Mouse (Mus musculus): Measurements from ENCODE around the gene Dpf3.

Dpf3 gene

DNA sequence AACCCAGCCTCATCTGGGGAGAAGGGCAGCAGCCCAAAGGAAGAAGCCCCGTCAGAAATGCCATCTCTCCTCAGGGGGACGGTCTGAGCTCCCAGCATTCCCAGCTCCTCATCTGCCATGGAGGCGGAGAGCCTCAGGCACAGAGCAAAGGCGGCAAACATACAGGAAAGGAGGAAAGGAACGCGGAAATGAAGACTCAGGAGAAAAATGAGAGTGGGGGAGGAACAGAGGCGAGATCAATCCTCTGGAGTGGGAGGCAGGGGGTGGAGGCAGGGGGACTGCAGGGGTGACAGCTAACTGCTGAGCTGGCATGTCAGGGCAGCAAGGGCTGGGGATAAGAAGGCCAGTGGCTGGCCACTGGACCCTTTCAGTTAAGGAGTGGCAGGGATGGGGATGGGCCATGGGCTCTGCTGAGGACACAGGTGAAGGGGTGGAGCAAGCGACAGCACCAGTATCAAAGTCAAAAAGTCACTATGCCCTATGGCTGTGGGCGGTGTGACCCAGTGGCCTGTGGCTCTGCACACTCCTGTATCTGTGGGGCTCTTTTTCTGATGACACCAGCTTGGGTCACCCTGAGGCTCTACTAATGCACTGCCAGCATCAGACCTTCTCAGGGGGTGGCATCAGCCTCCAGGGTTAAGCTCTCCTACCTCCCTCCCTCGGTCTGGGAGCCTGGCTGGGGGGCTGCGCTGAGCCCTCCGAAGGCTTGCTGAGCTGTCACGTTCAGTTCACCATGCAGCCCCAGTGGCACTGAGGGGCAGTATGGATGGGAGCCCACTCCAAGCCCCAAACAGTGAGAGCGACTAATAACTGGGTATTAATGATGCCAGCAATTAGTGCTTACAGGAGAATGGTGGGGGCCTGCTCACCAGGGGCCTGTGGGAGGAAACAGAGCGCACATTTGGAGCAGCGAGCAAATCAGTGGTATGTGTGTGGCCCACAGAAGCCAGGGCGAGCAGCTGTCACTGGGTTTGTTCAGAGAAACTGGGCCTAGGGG is 200.7 kb downstream of the Dpf3 start:
- DNase-seq (ENCODE audit: low spot score in 2 of 2): no peak

DNA sequence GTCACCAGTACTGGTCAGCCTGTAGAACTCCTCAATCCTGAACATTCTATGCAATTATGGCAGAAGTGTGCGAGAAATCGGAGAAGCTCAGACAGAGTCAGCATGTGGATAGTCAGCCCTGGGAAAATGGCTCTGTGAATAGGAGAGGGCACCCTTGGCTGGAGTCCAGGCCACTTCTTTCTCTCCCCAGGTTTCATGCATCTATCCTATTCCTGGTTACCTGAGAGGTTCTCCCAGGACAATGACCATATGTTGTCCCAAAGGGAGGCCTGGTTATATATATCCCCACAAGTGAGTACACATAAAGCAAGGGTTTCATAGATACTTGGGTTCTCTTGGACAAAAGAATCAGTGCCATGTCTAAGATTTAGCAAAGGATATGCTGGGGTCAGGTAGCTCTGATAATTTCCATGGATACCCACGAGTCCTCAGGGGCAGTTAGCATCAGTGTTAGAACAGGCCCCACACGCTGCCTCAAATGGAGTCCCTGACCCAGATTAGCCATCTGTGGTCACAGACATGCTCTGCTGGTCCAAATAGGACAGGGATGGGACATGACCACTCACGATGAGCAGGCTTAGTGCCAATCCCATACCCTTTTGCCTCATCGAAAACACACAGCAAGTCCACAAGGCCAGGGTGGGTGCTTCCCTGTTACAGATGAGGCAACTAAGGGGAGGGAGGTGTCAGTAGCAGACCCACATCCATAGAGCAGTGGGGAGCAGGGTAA is 203.8 kb downstream of the Dpf3 start:
- DNase-seq (ENCODE audit: low spot score in 2 of 2): no peak

DNA sequence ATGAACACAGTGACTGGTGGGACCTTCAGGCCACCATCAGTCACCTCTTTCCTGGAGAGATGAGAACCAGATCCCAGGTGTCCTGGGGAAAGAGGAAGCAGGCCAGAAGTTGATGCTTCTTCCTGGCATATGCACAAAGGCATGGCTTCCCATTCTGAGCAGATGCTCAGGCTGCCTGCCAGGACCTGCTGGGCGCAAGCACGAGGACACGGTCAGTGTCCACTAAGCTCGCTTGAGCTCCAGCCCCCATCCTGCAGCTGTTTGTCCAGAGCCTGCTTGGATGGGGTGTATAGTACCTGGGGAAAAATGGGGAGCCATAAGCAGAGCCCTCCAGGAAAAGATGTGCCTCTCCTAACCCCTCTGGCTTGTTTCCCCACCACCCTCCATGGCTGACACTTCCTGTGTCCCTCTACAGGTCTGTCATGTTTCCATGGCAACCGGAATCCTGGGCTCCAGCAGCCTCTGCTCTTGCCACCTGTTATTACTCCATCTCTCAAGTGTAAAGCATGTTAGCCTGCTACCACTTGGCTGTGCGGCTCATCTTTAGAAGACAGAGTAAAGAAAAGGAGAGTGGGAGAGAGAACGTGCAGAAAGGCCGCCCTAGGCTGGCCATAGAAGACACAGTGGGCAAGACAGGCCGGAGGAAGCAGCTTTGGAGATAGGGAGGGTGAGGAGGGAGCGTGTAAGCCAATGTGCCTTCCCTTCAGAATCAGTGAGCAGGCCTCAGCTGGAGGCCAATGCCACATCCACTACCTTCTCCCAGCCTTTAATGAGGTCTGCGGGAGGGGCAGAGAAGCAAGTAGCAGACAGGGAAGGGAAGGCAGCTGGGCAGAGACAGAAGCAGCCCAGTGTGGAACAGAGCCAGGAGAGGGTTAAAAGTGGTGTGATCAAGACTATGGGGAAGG is 209.7 kb downstream of the Dpf3 start:
- no peak for DNase-seq (ENCODE audit: low spot score in 2 of 2)

DNA sequence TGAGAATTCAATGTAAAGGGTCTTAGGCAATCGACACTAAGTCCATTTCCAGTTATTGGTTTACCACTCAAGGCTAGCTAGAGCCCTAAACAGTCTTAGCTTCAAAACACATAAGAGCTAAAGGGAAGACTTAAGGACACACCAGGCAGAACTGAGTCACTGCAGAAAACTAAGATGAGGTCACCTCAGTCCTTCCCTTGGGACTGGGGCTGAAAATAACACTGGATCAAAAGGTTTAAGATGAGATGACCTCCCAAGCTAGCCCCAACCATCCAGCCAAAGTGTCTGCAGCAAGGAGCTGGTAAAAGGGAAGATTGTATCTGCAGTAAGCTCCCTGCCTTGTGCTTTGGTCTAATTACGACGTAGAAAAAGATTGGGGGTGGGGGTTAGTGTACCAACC is 216.3 kb downstream of the Dpf3 start:
- DNase-seq (ENCODE audit: low spot score in 2 of 2): no peak

DNA sequence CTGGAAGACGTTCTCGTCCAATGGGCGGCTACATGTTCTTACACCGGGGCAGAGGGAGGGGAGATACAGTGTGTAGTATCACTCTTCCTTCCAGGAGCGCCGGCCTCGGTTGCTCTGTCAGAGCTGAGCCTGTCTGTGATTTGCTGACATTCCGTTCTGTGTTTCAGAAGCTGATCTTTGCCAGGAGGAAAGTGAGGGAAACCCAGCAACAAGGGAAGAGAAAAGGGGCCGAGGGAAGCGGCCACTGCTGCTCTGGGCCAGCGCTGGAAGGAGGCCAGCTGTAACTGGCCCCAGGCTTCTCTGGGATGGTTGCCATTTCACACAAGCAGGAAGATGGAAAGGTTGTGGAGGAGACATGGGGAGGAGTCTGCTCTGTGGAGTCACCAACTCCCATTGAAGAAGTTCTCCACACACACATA is 219.0 kb downstream of the Dpf3 start:
- DNase-seq (ENCODE audit: low spot score in 2 of 2): no peak

DNA sequence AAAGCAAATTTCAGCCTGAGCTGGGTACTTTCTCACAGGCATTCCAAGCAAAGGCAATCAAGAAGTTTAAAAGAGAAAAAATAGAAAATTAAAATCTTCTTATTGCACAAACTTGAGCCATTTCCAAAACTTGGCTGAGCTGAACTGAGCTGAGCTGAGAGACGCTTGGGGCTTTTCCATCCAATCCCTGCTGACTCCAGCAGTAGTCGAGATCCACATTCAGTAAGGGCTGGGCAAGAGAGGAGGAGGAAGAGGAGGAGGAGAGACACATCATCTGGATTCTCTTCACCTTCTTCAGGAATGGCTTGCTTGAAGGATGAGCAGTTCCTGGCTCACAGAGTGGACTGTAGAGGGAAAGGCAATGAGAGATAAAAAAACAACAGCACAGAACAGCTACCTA is 227.0 kb downstream of the Dpf3 start:
- no peak for DNase-seq (ENCODE audit: low spot score in 2 of 2)

DNA sequence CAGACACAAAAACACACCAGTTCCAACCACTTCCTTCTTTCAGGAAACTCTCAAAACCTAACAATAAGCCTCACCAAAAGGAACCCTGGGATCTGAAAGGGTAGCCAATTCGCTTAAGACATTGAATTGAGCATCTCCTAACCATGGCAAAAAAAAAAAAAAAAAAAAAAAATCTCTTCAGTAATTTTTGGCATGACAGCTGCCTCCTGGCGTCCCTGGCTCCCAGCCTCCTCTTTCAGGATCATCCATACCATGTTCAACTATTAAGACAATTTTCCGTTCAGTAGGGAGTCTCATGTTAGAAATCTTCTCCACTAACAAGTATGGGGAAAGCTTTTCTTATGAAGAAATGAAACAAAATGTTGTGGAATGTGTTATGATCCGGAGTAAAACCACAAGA is 233.1 kb downstream of the Dpf3 start:
- DNase-seq (ENCODE audit: low spot score in 2 of 2): no peak

DNA sequence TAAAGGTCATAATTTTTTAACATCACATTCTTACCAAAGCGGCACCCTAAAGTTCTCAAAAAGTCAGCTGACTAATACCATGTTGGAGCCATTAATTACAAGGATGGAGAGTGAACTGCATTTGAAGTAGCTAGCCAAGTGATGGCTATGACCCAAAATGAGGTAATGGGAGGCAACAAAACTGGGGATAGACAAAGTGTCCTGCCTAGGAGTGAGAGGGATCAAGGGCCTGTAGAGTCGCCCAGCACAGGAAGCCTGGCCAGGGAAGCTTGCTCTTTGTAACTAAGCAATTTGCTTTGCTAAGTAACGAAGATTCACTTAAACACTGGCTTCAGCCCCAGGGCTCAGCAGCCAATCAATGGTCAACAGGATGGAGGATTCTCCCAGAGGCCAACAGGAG is 238.4 kb downstream of the Dpf3 start:
- no peak for DNase-seq (ENCODE audit: low spot score in 2 of 2)

DNA sequence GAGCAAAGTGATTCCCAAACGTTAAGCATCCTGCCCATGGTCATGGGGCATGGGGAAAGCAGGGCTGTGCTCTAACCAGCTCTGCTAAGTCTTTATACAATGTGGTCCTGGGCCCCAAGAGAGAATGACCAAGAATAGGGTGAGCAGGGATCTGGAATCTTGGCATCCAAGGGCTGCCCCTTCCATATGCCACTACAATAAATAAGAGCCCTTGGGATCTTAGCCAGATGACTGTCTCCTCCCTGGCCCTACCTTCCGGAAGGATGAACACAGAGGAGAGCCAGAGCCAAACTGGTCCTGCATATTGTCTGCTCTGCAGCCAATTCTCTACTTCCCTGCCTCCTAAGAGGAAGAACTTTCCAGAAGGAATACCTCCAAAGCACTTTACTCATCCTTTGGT is 238.9 kb downstream of the Dpf3 start:
- no peak for DNase-seq (ENCODE audit: low spot score in 2 of 2)

DNA sequence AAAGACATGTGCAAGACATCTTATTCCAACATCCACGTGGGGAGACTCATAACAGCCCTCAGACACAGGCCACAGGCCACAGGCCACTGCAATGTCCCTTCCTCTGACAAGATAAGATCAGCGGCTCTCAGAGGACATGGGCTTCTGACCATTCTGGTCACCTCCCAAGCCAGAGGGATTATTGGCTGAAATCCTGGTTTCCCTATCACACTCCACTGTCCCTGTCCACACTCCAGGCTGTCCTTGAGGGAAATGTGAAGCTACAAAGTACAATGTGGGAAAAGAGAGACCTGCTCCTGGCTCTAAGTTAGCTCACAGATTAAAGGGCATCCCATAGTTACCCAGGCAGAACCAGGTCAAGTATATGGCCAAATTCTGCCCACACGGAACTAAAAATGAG is 239.8 kb downstream of the Dpf3 start:
- DNase-seq (ENCODE audit: low spot score in 2 of 2): no peak

DNA sequence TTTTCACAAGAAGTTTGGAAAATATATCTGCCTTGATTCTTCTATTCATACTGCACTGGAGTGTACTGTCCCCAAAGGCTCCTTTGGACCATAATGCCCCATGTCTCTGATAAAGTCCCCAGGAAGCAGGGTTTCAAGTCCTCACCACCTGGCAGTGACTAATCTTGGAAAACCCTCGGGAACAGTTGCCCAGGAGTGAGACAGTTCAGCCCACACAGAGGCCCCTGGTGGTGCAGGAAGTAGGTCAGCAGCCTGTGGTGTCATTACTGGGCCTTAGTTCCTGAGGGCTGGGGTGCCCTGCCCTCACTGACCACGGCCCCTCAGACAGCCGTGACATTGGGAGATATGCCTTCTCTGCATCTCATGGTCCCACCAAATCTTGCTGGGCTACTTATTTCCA is 246.5 kb downstream of the Dpf3 start:
- no peak for DNase-seq (ENCODE audit: low spot score in 2 of 2)

DNA sequence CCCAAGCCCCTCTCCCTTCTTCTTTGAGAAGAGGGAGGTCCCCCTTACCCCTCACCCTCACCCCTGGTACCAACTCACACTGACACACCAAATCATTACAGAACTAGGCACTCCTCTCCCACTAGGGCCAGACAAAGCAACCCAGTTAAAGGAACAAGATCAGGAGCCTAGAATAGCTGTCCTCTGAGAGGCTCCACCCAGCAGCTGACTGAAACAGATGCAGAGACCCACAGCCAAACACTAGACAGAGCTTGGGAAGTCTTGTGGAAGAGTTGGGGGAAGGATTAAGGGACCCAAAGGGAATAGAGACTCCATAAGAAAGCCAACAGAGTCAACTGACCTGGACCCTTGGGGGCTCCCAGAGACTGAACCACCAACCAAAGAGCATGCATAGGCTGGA is 246.9 kb downstream of the Dpf3 start:
- DNase-seq (ENCODE audit: low spot score in 2 of 2): no peak

DNA sequence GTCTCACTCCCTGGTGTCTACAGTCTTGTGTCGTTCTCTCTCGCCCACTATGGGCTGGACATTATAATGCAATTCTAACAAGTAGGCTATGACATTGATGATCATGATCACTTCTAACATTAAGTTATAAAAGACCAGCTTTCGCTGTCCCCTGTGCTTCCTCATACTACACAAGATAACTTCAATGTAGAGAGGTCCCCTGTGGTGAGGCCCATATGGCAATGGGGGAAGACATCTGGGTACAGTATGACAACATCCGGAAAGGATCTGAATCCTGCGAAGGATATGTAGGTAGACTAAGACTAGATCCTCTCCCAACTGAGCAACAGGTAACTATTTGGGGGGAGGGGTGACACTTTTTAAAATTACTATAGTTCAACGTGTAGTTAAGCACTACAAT is 251.7 kb downstream of the Dpf3 start:
- DNase-seq (ENCODE audit: low spot score in 2 of 2): no peak

DNA sequence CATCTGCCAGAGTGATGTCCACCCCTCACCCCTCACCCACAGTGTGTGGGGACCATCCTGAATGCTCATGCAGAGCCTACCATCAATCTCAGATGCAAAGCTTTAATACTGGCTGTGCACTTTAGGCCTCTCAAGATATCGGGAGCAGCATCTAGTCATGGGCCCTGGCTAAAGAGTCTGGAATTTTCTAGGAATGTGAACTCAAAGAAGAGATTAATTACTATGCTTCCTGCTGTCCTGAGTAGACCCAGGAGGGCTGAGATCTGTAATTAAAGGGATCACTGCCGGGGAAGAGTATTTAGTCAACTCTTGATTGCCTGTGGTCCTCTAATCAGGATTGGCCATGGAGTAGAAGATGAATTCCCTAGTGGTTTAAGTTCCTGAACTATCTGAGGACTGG is 252.5 kb downstream of the Dpf3 start:
- no peak for DNase-seq (ENCODE audit: low spot score in 2 of 2)

DNA sequence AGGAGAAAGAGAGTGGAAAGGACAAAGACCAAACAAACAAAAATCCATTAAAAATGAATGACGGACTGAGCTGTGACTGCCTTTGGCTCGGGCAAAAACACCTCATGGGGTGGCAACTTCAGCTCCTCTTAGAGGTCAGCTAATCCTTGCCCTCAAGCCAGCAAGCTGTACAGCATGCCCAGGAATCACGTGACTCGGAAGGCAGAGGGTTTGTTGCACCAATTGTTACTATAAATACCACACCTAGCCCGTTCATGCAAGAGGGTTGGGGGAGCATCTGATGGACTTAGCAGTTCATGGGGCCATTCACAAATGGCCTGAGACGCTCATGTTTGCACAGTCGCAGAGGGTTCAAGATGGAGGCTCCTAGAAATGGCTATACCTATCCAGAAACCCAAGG is 253.9 kb downstream of the Dpf3 start:
- no peak for DNase-seq (ENCODE audit: low spot score in 2 of 2)

DNA sequence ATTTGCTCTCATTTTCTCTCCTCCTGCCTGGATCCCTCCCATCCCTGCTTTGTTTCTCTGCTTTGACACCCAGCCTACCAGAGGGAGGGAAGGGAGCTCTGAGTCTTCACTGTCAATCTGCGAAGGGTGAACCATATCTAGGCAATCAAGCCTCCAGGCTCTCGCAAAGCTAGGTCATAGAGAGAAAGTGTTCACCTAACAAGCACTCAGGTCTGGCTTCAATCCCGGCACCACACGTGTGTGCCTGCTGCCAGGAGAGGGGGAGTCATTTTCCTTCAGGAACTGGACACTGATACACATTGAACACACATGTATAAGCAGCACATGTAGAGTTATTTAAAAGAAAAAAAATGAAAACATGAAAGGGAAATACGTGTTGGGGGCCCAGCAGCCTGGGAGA is 254.6 kb downstream of the Dpf3 start:
- DNase-seq (ENCODE audit: low spot score in 2 of 2): no peak

DNA sequence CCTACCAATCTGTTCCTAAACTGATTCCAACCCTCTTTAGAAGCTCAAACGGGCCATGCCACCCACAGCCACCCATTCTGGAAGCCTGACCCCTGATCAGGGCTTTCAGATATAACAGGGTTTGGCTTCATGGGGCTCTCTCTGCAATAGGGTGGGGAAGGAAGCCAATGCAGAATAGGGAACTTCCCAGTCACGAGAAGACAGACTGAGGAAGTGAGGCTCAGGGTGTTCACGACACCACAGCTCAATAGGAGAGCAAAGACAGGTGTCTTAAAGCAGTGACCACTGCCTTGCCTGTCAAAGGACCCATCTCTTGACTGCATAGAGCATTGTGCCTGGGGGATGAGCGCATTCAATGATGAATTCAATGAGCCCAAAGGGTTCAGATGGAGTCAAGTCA is 256.3 kb downstream of the Dpf3 start:
- no peak for DNase-seq (ENCODE audit: low spot score in 2 of 2)

DNA sequence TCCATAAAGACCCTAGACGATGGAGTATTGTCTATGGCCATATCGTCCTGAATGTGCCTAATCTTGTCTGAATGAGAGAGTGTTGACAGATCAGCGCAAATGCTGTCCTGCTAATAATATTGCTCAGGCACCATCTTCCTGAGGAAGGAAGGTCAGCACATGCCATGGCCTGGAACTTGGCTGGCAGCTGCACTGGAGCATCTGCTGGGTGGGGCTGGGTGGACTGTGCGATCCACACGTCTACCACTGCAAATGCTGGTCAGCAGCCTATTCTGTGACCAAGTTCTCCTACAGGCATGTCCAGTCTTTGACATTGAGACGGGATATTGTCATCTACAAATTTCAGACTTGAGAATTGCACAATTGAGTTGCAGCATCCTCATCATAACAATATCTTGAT is 257.8 kb downstream of the Dpf3 start:
- no peak for DNase-seq (ENCODE audit: low spot score in 2 of 2)

DNA sequence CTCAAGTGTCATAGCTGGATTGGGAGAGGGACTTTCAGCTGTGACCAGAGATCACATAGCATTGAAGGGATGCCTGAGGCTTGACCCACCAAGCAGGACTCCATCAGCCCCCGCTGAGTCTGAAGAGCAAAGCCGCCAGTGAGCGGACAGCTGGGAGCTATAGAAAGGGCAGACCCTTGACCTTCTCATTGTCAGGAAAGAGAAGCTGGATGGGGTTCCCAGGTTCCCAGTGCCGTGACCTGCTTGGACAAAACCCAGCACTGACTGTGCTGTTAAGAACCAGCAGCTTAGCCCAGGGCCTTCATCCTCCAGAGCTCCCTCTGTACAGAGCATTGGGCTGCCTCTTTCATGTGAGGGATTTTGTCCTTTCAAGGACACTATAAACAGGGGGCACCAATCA is 260.5 kb downstream of the Dpf3 start:
- DNase-seq (ENCODE audit: low spot score in 2 of 2): no peak

DNA sequence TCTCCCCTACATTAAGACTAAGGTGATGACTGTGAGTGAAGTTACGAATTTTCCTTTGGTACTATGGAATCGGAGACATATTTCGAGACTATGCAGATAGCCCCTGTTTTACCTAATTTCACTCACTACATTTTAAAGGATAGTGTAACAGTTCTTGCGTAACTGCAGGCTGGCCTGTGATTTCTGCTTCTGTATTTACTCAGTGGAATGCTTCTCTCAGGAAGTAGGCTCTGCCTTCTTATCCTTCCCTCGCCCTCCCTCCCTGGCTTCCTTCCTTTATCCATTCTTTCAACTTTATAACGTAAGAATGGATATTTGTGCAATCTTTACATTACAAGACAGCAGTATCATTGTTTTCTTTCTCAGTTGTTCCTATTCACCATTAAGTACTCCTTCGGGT is 266.6 kb downstream of the Dpf3 start:
- no peak for DNase-seq (ENCODE audit: low spot score in 2 of 2)

DNA sequence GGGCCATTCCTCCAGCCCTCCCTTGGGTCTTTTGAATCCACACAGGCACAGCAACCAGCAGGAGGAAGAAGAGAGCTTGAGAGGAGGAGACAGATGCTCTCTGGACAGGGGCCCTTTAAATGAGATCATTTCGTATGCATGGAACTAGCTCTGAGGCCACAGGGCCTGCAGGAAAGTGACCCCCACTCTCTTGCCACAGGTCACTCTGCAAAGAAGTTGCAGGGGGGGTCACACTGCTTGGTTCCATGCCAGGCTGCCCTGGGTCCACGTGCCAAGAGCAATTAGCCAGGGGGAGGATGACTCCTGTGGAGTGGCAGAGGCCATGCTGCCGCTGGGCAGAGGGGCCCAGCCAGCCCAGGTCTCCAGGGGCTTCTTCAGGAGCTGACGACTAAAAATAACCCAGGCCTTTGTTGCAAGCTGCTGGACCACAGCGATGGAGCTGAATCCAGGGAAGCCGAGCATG is 273.6 kb downstream of the Dpf3 start:
- DNase-seq (ENCODE audit: low spot score in 2 of 2): no peak

DNA sequence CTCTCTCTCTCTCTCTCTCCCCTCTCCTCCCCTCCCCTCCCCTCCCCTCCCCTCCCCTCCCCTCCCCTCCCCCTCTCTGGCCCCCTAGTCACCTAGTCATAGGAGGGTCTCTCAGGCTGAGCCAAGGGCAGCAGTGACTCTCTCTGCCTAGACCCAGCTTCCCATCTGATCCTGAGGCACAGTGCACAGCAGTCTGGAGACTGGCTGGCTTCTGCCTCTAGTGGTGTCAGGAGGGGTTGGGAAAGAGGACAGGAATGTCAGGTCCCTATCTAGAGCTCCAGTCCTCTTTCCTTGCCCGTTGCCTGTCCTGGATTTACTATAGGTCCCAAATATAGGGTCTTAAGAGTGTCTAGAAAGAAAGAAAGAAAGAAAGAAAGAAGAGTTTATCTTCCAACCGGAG is 275.5 kb downstream of the Dpf3 start:
- DNase-seq (ENCODE audit: low spot score in 2 of 2): no peak
